28 mouse cellular contexts compared by ENCODE assay signal in genomic region chr1:33595936-33596335, GRCm38 (mm10).
DNase-seq lines count a peak whose midpoint lies in the region; ATAC-seq and TF ChIP-seq lines count a peak whose summit lies in the region.
"Had no signal": no experiment of that assay in that cellular context is flagged by ENCODE, and none has a peak within 500 bp of the region (broad histone marks: within the 10 kb centered on the region; RNA-seq: fewer than 3 reads in every experiment).

No protein-coding gene starts in this region.

- no peak overlapping the region for H3K4me2 ChIP-seq in heart, embryonic 16.5 days (ENCODE audit: low read depth, low read length)
- no peak overlapping the region for H3K4me2 ChIP-seq in midbrain, embryonic 12.5 days (replicated peaks)
- no peak overlapping the region for H3K4me2 ChIP-seq in midbrain, embryonic 15.5 days
- H3K4me2 ChIP-seq: embryonic facial prominence, embryonic 13.5 days; forebrain, embryonic 15.5 days; heart, embryonic 11.5 days; kidney, embryonic 15.5 days; neural tube, embryonic 12.5 days; stomach, embryonic 15.5 days had no signal

- no peak for DNase-seq in heart, postnatal 36 days
- peak; percentile 0 for DNase-seq in thymus, postnatal 25 days
- DNase-seq in thymus, postnatal 10 days (ENCODE audit: low spot score in 2 of 2): no peak
- no peak for DNase-seq in lung, adult 2 months
- DNase-seq: adrenal gland, postnatal 25 days; cerebellum, adult 18-20 months; cerebellum, postnatal 10 days; gastrocnemius, adult 2 months; gastrocnemius, postnatal 36 days; heart, adult 18-20 months; kidney, adult 18-20 months; kidney, postnatal 25 days; liver; lung, adult 18-20 months; lung, postnatal 10 days; thymus, postnatal 36 days had no signal

- 0 out of 2 replicates have a peak overlapping the region, but pooled peaks have one; percentile 7 for H3K27ac ChIP-seq in heart, embryonic 16.5 days (ENCODE audit: low read length)
- H3K27ac ChIP-seq in midbrain, embryonic 12.5 days (replicated peaks): 0 out of 2 replicates have a peak overlapping the region, but pooled peaks have one; percentile 25
- H3K27ac ChIP-seq in midbrain, embryonic 15.5 days: no peak overlapping the region
- H3K27ac ChIP-seq: embryonic facial prominence, embryonic 13.5 days; forebrain, embryonic 10.5 days; forebrain, embryonic 15.5 days; gastrocnemius, adult 2 months; kidney, embryonic 15.5 days; macrophage; neural tube, embryonic 12.5 days; stomach, embryonic 15.5 days had no signal

- H3K36me3 ChIP-seq in heart, embryonic 16.5 days (ENCODE audit: control insufficient read depth, insufficient read depth): no peaks in the 10 kb centered on the region
- peaks cover 8% of the 10 kb centered on the region; the same call in 1 of the 2 replicates for H3K36me3 ChIP-seq in midbrain, embryonic 12.5 days
- no peaks in the 10 kb centered on the region for H3K36me3 ChIP-seq in midbrain, embryonic 15.5 days (replicated peaks)
- H3K36me3 ChIP-seq: forebrain, embryonic 15.5 days; neural tube, embryonic 12.5 days; stomach, embryonic 15.5 days had no signal

- WGBS in heart, embryonic 16.5 days: 75% methylated on average over 2 of the region's 2 CpGs
- 85% methylated on average over 2 of the region's 2 CpGs for WGBS in midbrain, embryonic 12.5 days
- WGBS in midbrain, embryonic 15.5 days: 76% methylated on average over 2 of the region's 2 CpGs
- WGBS in lung, adult 2 months: 91% methylated on average over 2 of the region's 2 CpGs

- H3K4me3 ChIP-seq in heart, embryonic 16.5 days (ENCODE audit: low read length): no peak overlapping the region
- no peak overlapping the region for H3K4me3 ChIP-seq in midbrain, embryonic 12.5 days
- H3K4me3 ChIP-seq in midbrain, embryonic 15.5 days: no peak overlapping the region
- no peak overlapping the region for H3K4me3 ChIP-seq in lung, adult 2 months (replicated peaks; ENCODE audit: extremely low read depth, low read depth, low read length)
- H3K4me3 ChIP-seq: embryonic facial prominence, embryonic 13.5 days; forebrain, embryonic 10.5 days; forebrain, embryonic 15.5 days; gastrocnemius, adult 2 months; kidney, embryonic 15.5 days; myocyte; neural tube, embryonic 12.5 days; stomach, embryonic 15.5 days had no signal

- no peak for TF ChIP-seq CTCF in lung, adult 2 months (IDR thresholded peaks at IDR 0.05; ENCODE audit: insufficient read depth, low read length)

- H3K4me1 ChIP-seq in heart, embryonic 16.5 days (ENCODE audit: control insufficient read depth, insufficient read depth, low read length): no peaks in the 10 kb centered on the region
- peaks cover 12% of the 10 kb centered on the region; the same call in 1 of the 2 replicates for H3K4me1 ChIP-seq in midbrain, embryonic 12.5 days
- no peaks in the 10 kb centered on the region for H3K4me1 ChIP-seq in midbrain, embryonic 15.5 days
- H3K4me1 ChIP-seq in lung, adult 2 months (ENCODE audit: control insufficient read depth, insufficient read depth, low read length): no peaks in the 10 kb centered on the region; the same call in 1 of the 2 replicates
- H3K4me1 ChIP-seq: forebrain, embryonic 15.5 days; neural tube, embryonic 12.5 days; stomach, embryonic 15.5 days had no signal

- intact Hi-C loops in heart, postnatal 36 days (cut with DNase I): no loop called here

- no peaks in the 10 kb centered on the region for H3K27me3 ChIP-seq in heart, embryonic 16.5 days (ENCODE audit: control insufficient read depth, insufficient read depth, low read length)
- H3K27me3 ChIP-seq in midbrain, embryonic 12.5 days: no peaks in the 10 kb centered on the region
- no peaks in the 10 kb centered on the region for H3K27me3 ChIP-seq in midbrain, embryonic 15.5 days (replicated peaks)
- H3K27me3 ChIP-seq: embryonic facial prominence, embryonic 13.5 days; forebrain, embryonic 15.5 days; kidney, embryonic 15.5 days; neural tube, embryonic 12.5 days; stomach, embryonic 15.5 days had no signal

- no peak for TF ChIP-seq POLR2A in lung, adult 2 months (IDR thresholded peaks at IDR 0.05; ENCODE audit: borderline replicate concordance, extremely low read depth, low read depth, low read length)

- no peak for ATAC-seq in heart, embryonic 16.5 days (replicated peaks; ENCODE audit: extremely low read depth, insufficient read depth, low FRiP score)
- ATAC-seq in midbrain, embryonic 12.5 days (ENCODE audit: low FRiP score, low read depth): no peak
- no peak for ATAC-seq in midbrain, embryonic 15.5 days (replicated peaks)
- ATAC-seq: forebrain, embryonic 15.5 days had no signal

- no peaks in the 10 kb centered on the region for H3K9me3 ChIP-seq in heart, embryonic 16.5 days (replicated peaks; ENCODE audit: control insufficient read depth, low read length)
- peaks cover 11% of the 10 kb centered on the region for H3K9me3 ChIP-seq in midbrain, embryonic 12.5 days
- H3K9me3 ChIP-seq in midbrain, embryonic 15.5 days: no peaks in the 10 kb centered on the region
- H3K9me3 ChIP-seq: forebrain, embryonic 15.5 days; stomach, embryonic 15.5 days had no signal

- no peak overlapping the region for H3K9ac ChIP-seq in heart, embryonic 16.5 days (ENCODE audit: low read length)
- H3K9ac ChIP-seq in midbrain, embryonic 12.5 days (replicated peaks): no peak overlapping the region
- no peak overlapping the region for H3K9ac ChIP-seq in midbrain, embryonic 15.5 days
- H3K9ac ChIP-seq: embryonic facial prominence, embryonic 13.5 days; forebrain, embryonic 15.5 days; kidney, embryonic 15.5 days; neural tube, embryonic 12.5 days; stomach, embryonic 15.5 days had no signal
